Mouse (Mus musculus): ENCODE data around the gene Plekha3.
A peak's percentile ranks its signal among the peaks of the same experiment; 100 is the strongest.

DNA sequence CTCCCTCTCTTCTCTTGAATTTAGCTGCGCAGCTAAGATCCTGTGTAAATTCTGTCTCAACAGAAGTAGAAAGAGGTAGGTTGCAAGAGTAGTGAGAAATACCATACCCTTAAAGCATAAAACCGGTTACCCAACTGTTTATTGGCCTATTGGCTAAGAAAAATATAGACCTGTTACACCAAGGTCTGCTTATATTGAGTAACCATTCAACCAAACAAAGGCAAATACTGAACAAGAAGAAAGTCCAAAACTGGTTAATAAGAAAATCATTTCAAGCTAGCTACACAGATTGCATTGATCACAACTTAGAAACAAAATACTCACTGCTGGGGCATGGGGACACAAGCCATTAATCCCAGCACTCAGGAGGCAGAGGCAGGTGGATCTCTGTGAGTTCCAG lies 35.4 kb upstream of the Plekha3 start:
- no peak for TF ChIP-seq CTCF (IDR thresholded peaks at IDR 0.05; ENCODE audit: low read depth)
- TF ChIP-seq EP300 (IDR thresholded peaks at IDR 0.05; ENCODE audit: low read depth): 0 out of 2 replicates have a peak, but pooled peaks have one; percentile 12

Measured in liver, postnatal 0 days (tissue).